Mouse (Mus musculus) kidney, adult 9 months (tissue): ENCODE data around the gene Tnfrsf11a.

Experiments
- DNase-seq: peaks from one replicate; pipeline ENCODE4 v3.0.0; 2022

Gene Tnfrsf11a

GRCm38 (mm10) chr1:105832784-105833183 is 52.3 kb downstream of the Tnfrsf11a start:
- DNase-seq, result no peak

GRCm38 (mm10) chr1:105842950-105843349 is 62.4 kb downstream of the Tnfrsf11a start:
- no peak for DNase-seq

GRCm38 (mm10) chr1:105843386-105843785 is 62.9 kb downstream of the Tnfrsf11a start:
- no peak for DNase-seq

- no peak for DNase-seq
Observed at GRCm38 (mm10) chr1:105843856-105844255, 63.3 kb downstream of the Tnfrsf11a start.

GRCm38 (mm10) chr1:105844341-105845006 is 64.0 kb downstream of the Tnfrsf11a start:
- no peak for DNase-seq

- no peak for DNase-seq
Observed at GRCm38 (mm10) chr1:105846431-105846830, 65.9 kb downstream of the Tnfrsf11a start.

- DNase-seq, result no peak
Observed at GRCm38 (mm10) chr1:105848806-105849205, 68.3 kb downstream of the Tnfrsf11a start.

GRCm38 (mm10) chr1:105851341-105851740 is 70.8 kb downstream of the Tnfrsf11a start:
- DNase-seq, result no peak

- DNase-seq, result peak; percentile 12
Observed at GRCm38 (mm10) chr1:105859740-105860139, 79.2 kb downstream of the Tnfrsf11a start.

- no peak for DNase-seq
Observed at GRCm38 (mm10) chr1:105876589-105876988, 96.1 kb downstream of the Tnfrsf11a start.

GRCm38 (mm10) chr1:105877808-105878207 is 97.3 kb downstream of the Tnfrsf11a start:
- DNase-seq, result no peak

GRCm38 (mm10) chr1:105878416-105878815 is 97.9 kb downstream of the Tnfrsf11a start:
- DNase-seq, result no peak

- no peak for DNase-seq
Observed at GRCm38 (mm10) chr1:105880555-105881304, 100.2 kb downstream of the Tnfrsf11a start.

- DNase-seq, result no peak
Observed at GRCm38 (mm10) chr1:105881466-105881865, 100.9 kb downstream of the Tnfrsf11a start.

GRCm38 (mm10) chr1:105883498-105883897 is 103.0 kb downstream of the Tnfrsf11a start:
- no peak for DNase-seq

- DNase-seq, result no peak
Observed at GRCm38 (mm10) chr1:105885101-105885500, 104.6 kb downstream of the Tnfrsf11a start.

GRCm38 (mm10) chr1:105885575-105885974 is 105.1 kb downstream of the Tnfrsf11a start:
- DNase-seq, result no peak

- DNase-seq, result no peak
Observed at GRCm38 (mm10) chr1:105886358-105886757, 105.8 kb downstream of the Tnfrsf11a start.

GRCm38 (mm10) chr1:105891032-105891725 is 110.7 kb downstream of the Tnfrsf11a start:
- DNase-seq, result peak; percentile 91

- DNase-seq, result no peak
Observed at GRCm38 (mm10) chr1:105895019-105895418, 114.5 kb downstream of the Tnfrsf11a start.
